Mouse (Mus musculus) embryonic stem cell, embryonic (primary cell): ENCODE measurements around the gene Max.

Experiments used
- CTCF ChIA-PET, 4 experiments: fragments of 300-600 bp in 2 of 4; fragments of 350-600 bp in 2 of 4; sonication (Branson Sonifier 250); formaldehyde crosslinking; loops; one replicate each; lab custom pipeline; 2022; ENCODE audit warnings: inconsistent platforms in 2 of 4; lab: Charles Lee
- POLR2A ChIA-PET, 4 experiments: fragments of 300-600 bp in 2 of 4; fragments of 350-600 bp in 2 of 4; sonication (Branson Sonifier 250); formaldehyde crosslinking; loops; one replicate each; lab custom pipeline; 2022; ENCODE audit warnings: antibody characterized with exemption in 4 of 4, inconsistent platforms in 1 of 4; lab: Charles Lee

The Max gene

DNA sequence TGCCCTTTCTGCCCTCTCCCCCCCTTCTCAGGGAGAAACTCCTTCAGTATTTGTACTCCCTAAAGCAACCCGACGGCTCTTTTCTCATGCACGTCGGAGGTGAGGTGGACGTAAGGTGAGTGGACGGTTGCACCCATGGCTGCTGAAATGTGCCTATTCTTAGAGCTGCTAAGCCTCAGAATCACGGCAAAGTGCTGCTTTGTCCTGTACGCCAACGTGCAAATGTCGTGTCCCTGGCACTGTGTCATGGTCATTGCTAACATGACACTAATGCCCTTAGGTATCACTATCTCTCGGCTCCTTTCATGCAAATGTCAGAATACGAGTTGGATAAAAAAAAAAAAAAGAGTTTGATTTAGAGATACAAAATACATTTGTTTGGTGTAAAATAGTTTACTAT is 74.1 kb downstream of the Max start:
- ChIA-PET CTCF (interaction anchor here in 2 of 4 experiments (1.2 to 2.3 kb wide), 2 partner anchors 13 to 51 kb away, joined by 3 to 14 read pairs; no protein-coding TSS in a partner anchor), POLR2A (interaction anchor here in 3 of 4 experiments (0.7 to 9.3 kb wide), 12 partner anchors 8 to 78 kb away, joined by 3 to 83 read pairs (median 5); no protein-coding TSS in a partner anchor)
